Mouse (Mus musculus): ENCODE results near the gene Ddit4l. TPM values are rescaled to one million over a fixed set of nuclear protein-coding genes. Genes with fewer than 3 reads are reported as not detected.

The Ddit4l gene
- not detected for polyA plus RNA-seq (2017; shearing (Covaris generic))

DNA sequence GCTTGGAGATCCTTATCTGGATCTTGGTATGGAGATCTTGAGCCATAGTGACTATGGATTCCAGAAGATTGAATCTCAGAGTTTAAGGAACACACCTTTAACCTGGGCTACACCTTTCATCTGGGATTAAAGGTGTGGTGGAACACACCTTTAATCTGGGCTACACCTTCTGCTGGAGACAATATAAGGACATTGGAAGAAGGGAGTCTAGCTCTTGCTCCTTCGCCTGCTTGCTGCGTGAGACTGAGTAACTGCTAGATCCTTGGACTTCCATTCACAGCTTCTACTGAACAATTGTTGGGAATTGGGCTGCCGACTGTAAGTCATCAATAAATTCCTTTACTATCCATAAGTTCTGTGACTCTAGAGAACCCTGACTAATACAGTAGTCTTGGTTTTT is at the start of gene Ddit4l:
Gene Ddit4l, plus strand, starts transcription at position 301 of the 400 bp plus-strand sequence.

DNA sequence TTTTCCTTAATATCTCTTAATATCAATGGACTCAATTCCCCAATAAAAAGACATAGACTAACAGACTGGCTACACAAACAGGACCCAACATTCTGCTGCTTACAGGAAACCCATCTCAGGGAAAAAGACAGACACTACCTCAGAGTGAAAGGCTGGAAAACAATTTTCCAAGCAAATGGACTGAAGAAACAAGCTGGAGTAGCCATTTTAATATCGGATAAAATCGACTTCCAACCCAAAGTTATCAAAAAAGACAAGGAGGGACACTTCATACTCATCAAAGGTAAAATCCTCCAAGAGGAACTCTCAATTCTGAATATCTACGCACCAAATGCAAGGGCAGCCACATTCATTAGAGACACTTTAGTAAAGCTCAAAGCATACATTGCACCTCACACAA is 49.8 kb downstream of the Ddit4l start, which contains the start of gene Gm21962:
Gene Gm21962, plus strand, starts transcription at position 301 of the 400 bp plus-strand sequence.

Other genes starting within 250 kb of the Ddit4l start
- not detected for gene Gm21962, start 49.9 kb downstream of the Ddit4l start, polyA plus RNA-seq (2017; shearing (Covaris generic))
- 1,163 TPM for gene H2afz, start 242.9 kb downstream of the Ddit4l start, polyA plus RNA-seq (2017; shearing (Covaris generic))
- 11.9 TPM for gene Dnajb14, start 246.1 kb downstream of the Ddit4l start, polyA plus RNA-seq (2017; shearing (Covaris generic))

All from CD4-positive, CD25-positive, alpha-beta regulatory T cell (primary cell).